Mouse (Mus musculus) gastrocnemius, postnatal 36 days (tissue): Measurements from ENCODE around the gene Poln. TPM values are rescaled to one million over a fixed set of nuclear protein-coding genes. Genes with fewer than 3 reads are reported as not detected.

Experiments used
- DNase-seq, 2 experiments: peaks; one replicate each; pipeline ENCODE4 v3.0.0; 2022
- intact Hi-C: fragments of 180-260 bp; cut with DNase I; formaldehyde crosslinking; loops from one replicate; pipeline ENCODE4 v1.15.1; 2025
- total RNA-seq, 2 experiments: library from RNA; stranded (reverse); gene quantifications; 2 replicates each; pipeline ENCODE4 v1.2.3; 2021

The Poln gene
- total RNA-seq, 2 experiments from 2014 or later: 0.59 to 1.6 TPM

DNA sequence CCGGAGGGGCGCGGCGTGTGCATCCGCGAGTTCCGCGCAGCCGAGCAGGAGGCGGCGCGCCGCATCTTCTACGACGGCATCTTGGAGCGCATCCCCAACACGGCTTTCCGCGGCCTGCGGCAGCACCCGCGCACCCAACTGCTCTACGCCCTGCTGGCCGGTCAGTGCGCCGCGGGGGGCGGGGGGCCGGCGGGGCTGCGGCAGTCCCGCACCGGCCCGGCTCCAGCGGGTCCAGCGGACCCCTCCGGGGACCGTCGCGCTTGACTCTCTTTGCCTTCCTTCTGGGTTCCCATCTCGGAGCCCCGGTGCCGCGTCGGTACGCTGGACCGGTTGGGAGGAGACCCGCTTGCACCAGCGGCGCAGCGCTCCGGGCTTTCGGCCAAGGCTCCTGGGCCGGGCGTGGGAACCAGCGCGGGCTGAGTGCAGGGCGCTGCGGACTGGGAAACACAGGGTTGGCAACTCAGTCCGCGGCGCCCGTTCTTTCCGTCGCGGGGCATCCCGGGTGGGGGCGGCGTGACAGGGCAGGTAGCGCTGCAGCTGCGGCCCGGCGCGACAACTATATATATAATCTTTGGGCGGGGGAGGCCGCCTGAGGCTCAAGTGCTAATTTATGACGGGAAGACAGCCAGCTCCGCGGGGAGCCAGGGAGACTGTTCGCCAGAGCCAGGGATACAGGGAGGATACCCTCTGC lies 172.1 kb downstream of the Poln start:
- no peak for DNase-seq
- intact Hi-C loops: no loop called here

DNA sequence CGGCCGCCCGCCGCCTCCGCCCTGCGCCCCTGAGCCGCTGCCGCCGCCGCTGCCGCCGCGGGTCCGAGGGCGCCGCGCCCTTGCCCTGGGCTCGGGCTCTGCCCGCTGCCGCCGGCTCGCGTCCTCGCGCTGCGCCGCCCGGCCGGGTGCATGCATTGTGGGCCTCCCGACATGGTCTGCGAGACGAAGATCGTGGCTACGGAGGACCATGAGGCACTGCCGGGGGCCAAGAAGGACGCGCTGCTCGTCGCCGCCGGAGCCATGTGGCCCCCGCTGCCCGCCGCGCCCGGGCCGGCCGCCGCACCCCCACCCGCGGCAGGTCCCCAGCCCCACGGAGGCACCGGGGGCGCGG lies 172.6 kb downstream of the Poln start:
- intact Hi-C loops: no loop called here
- no peak for DNase-seq

DNA sequence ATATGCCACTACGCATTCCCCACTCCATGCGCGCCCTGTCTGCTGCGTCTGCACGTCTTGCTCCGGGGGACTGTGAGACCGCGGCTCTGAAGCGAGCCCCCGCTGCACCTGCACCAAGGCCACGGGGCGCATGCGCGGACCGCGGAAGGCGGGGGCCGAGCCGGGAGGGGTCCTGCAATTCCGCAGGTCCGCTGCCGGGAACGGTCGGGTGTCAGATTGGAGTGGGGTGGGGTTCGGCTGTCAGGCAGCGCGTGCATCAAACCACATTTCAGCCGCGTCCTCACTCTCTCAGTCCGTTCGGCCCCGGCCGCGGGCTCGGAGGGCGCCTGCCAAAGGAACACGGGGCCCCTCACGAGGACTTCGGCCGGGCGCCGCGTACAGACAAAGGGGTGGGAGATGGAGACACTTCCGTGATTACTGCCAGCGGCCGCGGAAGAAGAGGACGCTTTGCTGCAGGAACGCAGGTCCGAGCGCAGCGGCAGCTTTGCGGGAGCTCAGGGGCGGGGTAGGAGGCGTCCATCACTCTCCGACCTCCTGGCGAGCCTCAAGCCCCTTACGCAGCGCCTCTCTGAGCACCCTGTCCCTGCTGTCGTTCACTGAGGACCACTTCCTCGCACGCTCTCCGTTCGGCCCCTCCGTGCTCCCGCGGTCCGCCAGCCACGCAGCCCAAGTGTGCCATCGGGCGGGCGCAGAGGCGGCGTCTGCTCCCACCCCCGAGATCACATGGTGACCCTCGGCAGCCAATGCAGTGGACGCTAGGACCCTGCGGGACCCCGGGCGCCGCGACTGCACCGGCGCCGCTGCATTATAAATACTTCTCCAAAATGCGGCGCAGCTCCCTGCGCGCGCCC lies 173.2 kb downstream of the Poln start, which contains the start of gene Nat8l:
Gene Nat8l (plus strand): TSS at position 142 of the 851 bp plus-strand sequence.
- DNase-seq: no peak
- intact Hi-C loops: no loop called here

DNA sequence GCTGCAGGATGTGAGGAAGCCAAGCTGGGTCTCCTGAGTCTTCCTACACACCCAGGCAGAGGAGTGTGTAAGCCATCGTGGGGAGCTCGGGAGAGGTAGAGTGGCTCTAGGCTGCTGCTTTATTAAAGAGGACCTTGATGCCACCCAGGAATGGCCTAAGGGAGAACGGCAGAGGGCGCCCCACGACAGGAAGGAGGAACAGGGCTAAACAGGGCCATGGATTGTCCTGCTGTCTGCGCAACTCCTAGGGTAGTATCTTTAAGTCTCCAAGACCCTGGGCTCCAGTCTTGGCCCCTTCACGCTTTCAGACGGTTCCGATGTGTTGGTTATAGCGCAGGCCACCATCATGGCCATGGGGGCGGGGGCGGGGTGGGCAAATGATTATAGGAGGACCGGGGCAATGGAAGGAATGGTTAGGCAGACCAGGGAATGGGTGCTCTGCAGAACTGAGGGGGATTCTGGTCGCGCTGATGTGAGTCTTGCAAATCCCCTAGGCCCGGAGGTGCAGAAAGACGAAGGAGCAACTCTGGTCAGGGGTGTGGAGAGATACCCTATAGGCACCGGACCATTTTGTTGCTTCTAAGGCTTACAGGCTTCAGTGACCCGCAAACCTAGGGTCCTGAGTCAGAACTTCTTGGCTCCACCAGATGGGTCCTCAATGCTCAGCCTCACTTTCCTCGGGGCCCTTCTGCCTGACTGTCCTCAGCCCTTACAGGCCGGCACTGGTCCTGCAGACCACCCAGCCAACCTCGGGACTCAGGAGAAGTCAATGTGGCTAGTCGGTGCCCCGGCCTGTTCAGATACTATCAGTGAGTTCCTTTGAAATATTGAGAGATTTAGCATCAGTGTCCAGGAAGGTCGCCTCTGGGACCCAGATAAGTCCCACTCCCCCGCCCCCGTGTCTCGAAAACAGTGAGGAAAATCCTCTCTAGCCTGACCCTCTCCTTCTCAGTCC lies 174.3 kb downstream of the Poln start:
- no peak for DNase-seq
- intact Hi-C loops: no loop called here

DNA sequence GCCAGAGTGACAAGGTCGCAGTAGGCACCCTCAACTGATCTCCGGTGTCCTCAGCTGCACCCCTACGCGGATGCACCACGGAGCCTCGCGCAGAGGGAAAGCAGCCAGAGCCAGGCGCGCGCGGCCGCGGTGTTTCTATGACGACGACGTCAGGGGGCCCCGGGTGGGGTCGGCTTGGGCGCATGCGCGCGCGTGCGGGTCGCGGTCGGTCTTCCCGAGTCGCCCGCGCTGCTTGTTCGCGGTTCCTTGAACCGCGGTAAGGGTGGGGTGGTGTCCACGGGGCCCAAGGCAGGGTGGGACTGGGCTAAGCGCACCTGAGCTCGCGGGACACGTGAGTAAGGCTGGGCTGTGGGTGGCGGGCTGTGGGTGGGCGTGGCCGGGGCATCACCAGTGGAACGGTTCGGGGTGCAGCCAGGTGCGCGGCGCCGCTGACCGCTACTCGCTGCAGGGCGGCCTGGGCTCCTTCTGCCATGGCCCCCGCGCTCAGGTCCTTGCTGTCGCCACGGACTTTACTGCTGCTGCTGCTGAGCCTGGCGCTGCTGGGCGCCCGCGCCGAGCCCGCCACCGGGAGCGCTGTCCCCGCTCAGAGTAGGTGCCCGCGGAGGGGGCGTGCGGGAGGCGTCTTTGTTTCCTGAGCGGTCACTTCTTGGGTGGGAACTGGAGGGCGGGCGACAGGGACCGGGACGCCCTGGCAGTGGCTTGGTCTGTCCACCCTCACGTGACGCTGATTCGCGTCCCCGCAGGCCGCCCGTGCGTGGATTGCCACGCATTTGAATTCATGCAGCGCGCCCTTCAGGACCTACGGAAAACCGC lies 185.7 kb downstream of the Poln start, which contains the start of gene Gm1673:
Gene Gm1673 (plus strand): TSS at position 125 of the 813 bp plus-strand sequence.
- intact Hi-C loops: no loop called here
- peak; percentile 42 to 57 for DNase-seq

DNA sequence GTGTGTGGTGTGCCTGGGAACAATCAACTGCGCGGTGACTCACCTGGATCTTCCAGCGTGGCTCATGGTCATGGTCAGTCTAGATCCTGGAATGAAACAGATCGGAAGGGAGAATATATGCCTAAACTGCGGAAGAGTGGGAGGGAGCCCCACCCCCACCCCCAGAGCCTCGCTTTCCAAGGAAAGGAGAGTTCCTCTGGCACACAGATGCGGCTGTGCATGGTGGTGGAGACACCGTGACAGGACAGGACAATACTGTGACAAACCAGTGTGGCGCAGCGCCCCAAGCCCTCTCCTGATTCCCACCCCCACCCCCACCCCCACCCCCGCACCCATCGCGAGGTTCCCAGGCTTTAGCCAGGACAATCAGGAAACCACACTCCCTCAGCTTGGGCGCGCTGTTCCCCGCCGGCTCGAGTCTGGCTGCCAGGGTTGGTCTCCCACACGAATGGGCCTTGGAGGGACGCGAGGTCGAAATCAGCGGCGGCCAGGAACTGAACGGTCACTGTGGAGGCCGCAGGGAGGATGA lies 186.5 kb downstream of the Poln start:
- intact Hi-C loops: no loop called here

DNA sequence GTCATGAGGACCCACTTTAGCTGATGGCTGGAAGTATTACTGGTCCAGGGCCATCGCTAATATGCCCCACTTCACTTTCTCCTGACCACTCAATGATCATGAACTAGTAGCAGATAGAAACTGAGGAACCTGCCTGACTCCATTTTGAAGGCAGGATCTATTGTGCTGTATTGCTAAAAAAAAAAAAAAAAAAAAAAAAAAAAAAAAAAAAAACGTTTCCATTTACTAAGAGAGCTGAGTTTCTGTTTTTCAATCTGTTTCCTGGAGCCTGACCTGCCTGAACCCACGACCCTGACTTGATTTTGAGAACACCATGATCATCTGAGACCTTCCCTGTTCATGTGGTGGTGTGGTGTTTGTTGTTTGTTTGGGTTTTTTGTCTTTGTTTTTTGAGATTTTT lies 193.0 kb downstream of the Poln start:
- intact Hi-C loops: no loop called here
- no peak for DNase-seq

More for the DNA sequence above, 186.5 kb downstream of the Poln start:
- no peak for DNase-seq

DNA sequence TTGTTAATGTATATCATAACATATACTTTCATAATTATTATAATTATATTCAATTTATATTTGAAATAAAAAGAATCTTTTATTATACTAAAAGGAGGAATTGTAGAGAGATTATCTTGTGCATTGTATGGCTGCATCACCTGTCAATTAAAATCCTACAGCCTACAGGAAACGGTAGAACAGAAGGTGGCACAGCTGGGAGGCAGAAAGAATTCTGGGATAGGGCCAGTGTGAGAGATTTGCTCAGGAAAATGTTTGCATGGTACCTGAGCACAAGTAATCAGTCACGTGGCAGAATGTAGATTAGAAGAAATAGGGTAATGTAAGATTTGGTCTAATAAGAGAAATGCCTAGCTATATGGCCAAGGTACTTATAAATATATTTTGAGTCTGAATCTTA lies 194.5 kb downstream of the Poln start:
- no peak for DNase-seq
- intact Hi-C loops: no loop called here

DNA sequence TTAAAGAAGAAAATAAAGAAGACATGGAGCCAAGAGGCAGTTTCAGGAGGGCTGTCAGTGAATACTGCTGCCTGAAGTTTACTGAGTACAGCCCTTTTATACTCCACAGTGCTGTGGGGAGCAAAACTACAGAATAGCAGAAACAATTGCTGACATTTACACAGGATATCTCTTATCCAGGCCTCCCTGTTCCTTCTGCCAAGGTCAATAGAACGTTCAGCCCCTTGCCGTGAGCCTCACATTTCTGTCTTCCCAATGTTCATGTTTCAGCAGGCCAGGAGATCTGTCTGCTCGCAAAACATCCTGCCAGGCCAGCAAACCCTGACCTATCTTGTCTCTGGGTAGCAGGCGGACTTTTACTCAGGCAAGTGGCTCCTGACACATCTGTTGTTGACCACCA lies 209.9 kb downstream of the Poln start:
- DNase-seq: no peak
- intact Hi-C loops: no loop called here

Other genes starting within 250 kb of the Poln start
- 1 to 10 TPM; 6.1 to 6.6 TPM for gene Nelfa, start 233.0 kb downstream of the Poln start, total RNA-seq
- gene Gm1673, start 186.0 kb downstream of the Poln start, total RNA-seq: not detected
- gene Nat8l, start 173.5 kb downstream of the Poln start, total RNA-seq: under 1 TPM; 0.05 to 0.20 TPM
- 1 to 10 TPM; 2.7 to 3.6 TPM for gene Haus3, start 79 bp upstream of the Poln start, total RNA-seq
- gene Mxd4, start 18.3 kb upstream of the Poln start, total RNA-seq: 10 to 100 TPM; 28.2 to 31.1 TPM
- gene Zfyve28, start 119.0 kb upstream of the Poln start, total RNA-seq: 1 to 10 TPM; 1.0 to 1.2 TPM
- not detected for gene Cfap99, start 119.2 kb upstream of the Poln start, total RNA-seq
- gene Rnf4, start 166.8 kb upstream of the Poln start, total RNA-seq: 10 to 100 TPM; 16.6 to 18.4 TPM
- gene Fam193a, start 200.5 kb upstream of the Poln start, total RNA-seq: 10 to 100 TPM; 12.3 to 13.4 TPM